Mouse (Mus musculus) testis, adult 2 months (tissue): Measurements from ENCODE around the gene Rgs6. TPM values are rescaled to one million over a fixed set of nuclear protein-coding genes. Genes with fewer than 3 reads are reported as not detected.

Experiments used
- H3K27ac ChIP-seq: fragments of 200-500 bp; 2 replicates; pipeline ENCODE4 v1.5.1; 2012; ENCODE audit warnings: low read depth, low read length; ENCODE audit not compliant: control insufficient read depth, insufficient read depth
- H3K27me3 ChIP-seq: fragments of 200-500 bp; 2 replicates; pipeline ENCODE4 v1.6.1; 2012; ENCODE audit warnings: mild to moderate bottlenecking, low read length, moderate library complexity; ENCODE audit not compliant: control insufficient read depth, insufficient read depth
- H3K36me3 ChIP-seq: fragments of 200-500 bp; 2 replicates; pipeline ENCODE4 v1.6.1; 2012; ENCODE audit warnings: mild to moderate bottlenecking, low read length; ENCODE audit not compliant: control insufficient read depth, insufficient read depth
- H3K4me1 ChIP-seq: fragments of 200-500 bp; 2 replicates; pipeline ENCODE4 v1.6.1; 2012; ENCODE audit warnings: low read length; ENCODE audit not compliant: control insufficient read depth, insufficient read depth
- H3K4me3 ChIP-seq: fragments of 200-500 bp; 2 replicates; pipeline ENCODE4 v1.5.1; 2012; ENCODE audit warnings: low read depth, mild to moderate bottlenecking, low read length, moderate library complexity, mixed read lengths; ENCODE audit not compliant: control insufficient read depth
- CTCF ChIP-seq: fragments of 200-500 bp; IDR thresholded peaks from 2 replicates; pipeline ENCODE4 v1.5.1; 2012; ENCODE audit warnings: low read depth, mild to moderate bottlenecking, inconsistent platforms, low read length, moderate library complexity; ENCODE audit not compliant: control insufficient read depth, insufficient read depth, insufficient replicate concordance
- POLR2A ChIP-seq: fragments of 200-500 bp; IDR thresholded peaks from 2 replicates; pipeline ENCODE4 v1.6.1; 2012; ENCODE audit warnings: low read depth, mild to moderate bottlenecking, inconsistent platforms, low read length, moderate library complexity; ENCODE audit not compliant: control insufficient read depth
- polyA plus RNA-seq: library from polyadenylated mRNA; depleted of rRNA; stranded (reverse); fragments of >200 nt; gene quantifications from 2 replicates; pipeline ENCODE4 v1.2.3, GENCODE M21; 2012

Gene Rgs6
- polyA plus RNA-seq, 1 experiment = 0.75 TPM

DNA sequence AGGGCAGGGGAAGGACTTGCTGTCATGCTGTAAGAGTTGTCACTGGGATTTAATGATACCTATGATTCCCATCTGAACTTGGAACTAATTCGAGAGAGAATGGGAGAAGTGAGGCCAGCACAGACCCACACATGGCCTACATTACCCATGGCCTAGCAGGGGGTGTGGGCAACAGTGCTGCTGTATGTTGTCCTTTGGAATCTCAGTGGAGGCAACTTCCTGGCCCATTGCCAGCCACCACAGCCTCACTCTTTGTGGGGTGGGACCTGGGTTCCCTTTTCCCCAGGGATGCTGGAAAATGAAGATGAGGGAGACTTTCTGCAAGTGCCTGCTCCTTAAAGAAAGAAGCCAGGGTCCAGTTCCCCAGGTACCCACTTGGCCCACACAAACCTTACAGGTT, 383.1 kb downstream of the Rgs6 start:
- no peaks in the 10 kb centered on the region for H3K36me3 ChIP-seq
- no peak for TF ChIP-seq CTCF
- no peak overlapping the region for H3K27ac ChIP-seq
- no peak overlapping the region for H3K4me3 ChIP-seq
- H3K4me1 ChIP-seq = no peaks in the 10 kb centered on the region
- H3K27me3 ChIP-seq = no peaks in the 10 kb centered on the region

DNA sequence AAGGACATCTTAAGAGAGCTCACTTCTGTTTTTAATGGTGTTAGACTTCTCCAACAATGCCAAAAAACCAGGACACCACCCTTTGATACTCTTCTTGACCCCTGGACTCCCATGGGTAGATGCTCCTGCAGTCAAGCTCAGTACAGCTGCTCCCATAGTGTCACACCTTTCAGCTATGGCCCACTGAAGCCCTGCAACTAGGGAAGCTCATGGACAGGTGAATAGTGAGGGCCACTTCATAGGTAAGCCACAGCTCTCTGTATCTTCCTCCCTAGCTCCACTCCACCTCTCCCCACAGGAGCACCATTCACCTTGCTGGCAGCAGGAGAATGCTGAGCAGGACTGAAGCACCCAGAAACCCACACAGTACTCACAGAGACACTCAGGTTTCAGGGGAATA, 384.6 kb downstream of the Rgs6 start:
- TF ChIP-seq CTCF (no peak), POLR2A (no peak)
- Histone ChIP-seq H3K36me3 (no peaks in the 10 kb centered on the region), H3K27ac (no peak overlapping the region), H3K27me3 (no peaks in the 10 kb centered on the region), H3K4me3 (no peak overlapping the region), H3K4me1 (no peaks in the 10 kb centered on the region)

DNA sequence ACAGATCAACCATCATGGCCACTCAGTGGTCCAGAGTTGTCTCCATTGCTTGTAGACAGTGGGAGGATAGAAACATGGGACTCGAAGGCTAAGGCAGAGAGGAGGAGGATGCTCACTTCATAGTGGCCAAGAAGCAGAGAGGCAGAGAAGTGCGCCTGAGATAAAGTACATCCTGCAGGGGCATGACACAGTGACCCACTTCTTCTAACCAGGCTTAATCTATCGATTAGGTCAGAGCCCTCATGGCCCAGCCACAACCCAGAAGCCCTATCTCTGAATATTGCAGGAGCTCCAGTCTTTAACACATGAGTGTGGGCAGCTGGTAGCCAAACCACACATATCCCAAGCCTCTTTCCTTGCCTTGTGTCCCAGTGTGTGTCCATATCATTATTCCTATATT, 385.7 kb downstream of the Rgs6 start:
- no peak overlapping the region for H3K27ac ChIP-seq
- no peaks in the 10 kb centered on the region for H3K27me3 ChIP-seq
- no peaks in the 10 kb centered on the region for H3K4me1 ChIP-seq
- no peaks in the 10 kb centered on the region for H3K36me3 ChIP-seq
- no peak overlapping the region for H3K4me3 ChIP-seq
- TF ChIP-seq POLR2A (no peak), CTCF (no peak)

DNA sequence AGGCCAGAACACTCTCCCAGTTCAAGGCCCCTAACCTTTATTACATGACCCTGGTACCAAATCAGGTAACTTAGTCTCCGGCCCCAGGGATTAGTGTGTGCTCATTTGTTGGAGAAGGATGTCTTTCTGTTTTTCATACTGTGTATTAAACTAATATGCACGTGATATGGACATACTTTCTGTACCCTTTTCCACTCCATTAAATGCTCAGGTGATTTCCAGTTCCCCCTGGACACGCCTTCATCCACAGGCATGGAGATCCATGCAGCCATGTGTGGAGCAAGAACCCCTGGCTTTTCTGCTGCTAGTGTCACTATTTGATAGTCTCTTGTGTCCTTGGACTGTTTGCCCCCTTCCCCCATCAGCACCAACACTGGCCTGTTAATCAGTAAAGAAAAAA, 390.2 kb downstream of the Rgs6 start:
- H3K4me3 ChIP-seq = no peak overlapping the region
- TF ChIP-seq CTCF = no peak
- TF ChIP-seq POLR2A = no peak
- H3K4me1 ChIP-seq = no peaks in the 10 kb centered on the region
- no peaks in the 10 kb centered on the region for H3K27me3 ChIP-seq
- H3K36me3 ChIP-seq = no peaks in the 10 kb centered on the region
- H3K27ac ChIP-seq = no peak overlapping the region

DNA sequence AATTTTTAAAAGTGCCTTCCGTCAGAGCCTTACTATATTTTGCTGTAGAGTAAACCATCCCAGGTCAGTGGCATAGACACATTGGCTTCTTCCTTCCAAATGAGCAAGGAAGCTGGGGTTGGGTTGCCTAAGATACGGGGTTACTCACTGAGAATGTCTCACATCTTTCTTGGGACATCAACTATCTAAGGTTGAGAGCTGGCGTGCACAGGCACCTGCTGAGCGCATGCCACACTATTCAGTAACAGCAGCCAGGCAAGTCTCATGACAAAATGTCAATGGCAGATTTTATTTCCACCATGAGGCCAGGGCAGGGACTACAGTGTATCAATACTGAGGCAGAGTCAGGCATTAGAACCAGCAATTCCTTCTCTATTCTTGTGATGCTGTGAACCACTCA, 394.6 kb downstream of the Rgs6 start:
- no peak overlapping the region for H3K4me3 ChIP-seq
- H3K27ac ChIP-seq = no peak overlapping the region
- no peaks in the 10 kb centered on the region for H3K4me1 ChIP-seq
- H3K27me3 ChIP-seq = no peaks in the 10 kb centered on the region
- TF ChIP-seq POLR2A (no peak), CTCF (no peak)
- no peaks in the 10 kb centered on the region for H3K36me3 ChIP-seq

DNA sequence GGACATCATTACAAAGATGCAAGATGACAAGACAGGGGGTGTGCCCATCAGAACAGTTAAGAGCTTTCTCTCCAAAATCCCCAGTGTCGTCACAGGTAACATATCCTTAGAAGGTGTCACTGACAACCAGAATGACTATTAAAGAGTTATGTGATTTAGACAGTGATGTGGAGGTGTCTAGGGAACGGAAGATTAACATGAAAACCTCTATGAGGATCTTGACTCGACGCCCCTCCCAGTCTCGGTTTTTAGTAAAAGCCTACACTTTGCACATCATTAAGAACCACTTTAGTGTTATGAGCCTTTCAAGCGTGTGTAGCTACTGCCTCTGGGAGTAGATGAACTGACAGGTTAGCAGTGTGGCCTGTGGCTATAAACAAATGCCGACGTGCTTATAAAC, 397.2 kb downstream of the Rgs6 start:
- TF ChIP-seq CTCF (no peak), POLR2A (no peak)

DNA sequence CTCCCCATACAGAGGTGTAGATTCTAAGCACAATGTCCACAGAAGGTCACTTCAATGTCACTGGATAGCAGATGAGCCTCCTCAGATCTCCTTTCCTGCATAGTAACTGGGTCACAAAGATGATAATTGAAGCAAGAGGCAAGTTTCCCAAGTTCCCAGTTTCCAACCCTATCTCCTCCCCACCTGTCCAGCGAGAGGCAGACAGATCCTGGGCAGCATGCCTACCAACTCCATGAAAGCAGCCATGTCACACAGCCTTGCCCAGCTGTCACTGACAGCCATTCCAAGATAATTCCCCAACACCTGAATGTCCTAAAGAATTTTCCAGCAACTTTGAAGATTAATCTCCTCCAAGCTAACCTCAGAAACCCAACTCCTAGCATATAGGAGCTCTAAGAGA, 399.6 kb downstream of the Rgs6 start:
- TF ChIP-seq CTCF = no peak
- TF ChIP-seq POLR2A = no peak
- Histone ChIP-seq H3K27ac (no peak overlapping the region), H3K27me3 (no peaks in the 10 kb centered on the region), H3K4me1 (no peaks in the 10 kb centered on the region), H3K36me3 (no peaks in the 10 kb centered on the region), H3K4me3 (no peak overlapping the region)

More for the DNA sequence above, 397.2 kb downstream of the Rgs6 start:
- Histone ChIP-seq H3K27me3 (no peaks in the 10 kb centered on the region), H3K4me1 (no peaks in the 10 kb centered on the region), H3K27ac (no peak overlapping the region), H3K36me3 (no peaks in the 10 kb centered on the region), H3K4me3 (no peak overlapping the region)

DNA sequence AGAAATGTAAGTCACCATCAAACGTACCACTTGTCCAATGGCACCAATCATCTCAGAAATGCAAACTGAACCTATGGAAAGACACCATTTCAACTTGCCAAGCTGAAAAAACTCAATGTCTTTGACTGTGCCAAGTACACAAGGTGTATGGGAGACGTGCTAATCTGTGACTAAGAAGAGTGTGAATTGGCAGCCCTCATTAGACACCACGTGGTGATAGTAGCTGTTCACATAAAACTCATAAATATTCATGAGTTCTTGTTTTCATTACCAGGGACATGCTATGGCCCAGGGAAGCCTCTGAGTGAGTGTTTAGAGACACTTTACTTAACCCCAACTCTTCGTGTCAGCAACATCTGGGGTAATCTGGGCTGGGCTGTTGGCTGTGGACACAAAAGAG, 405.8 kb downstream of the Rgs6 start:
- TF ChIP-seq POLR2A (no peak), CTCF (no peak)
- H3K4me3 ChIP-seq = peak overlapping the region; percentile 66
- H3K27me3 ChIP-seq = no peaks in the 10 kb centered on the region

More for the DNA sequence above, 405.8 kb downstream of the Rgs6 start:
- H3K4me1 ChIP-seq = no peaks in the 10 kb centered on the region
- H3K27ac ChIP-seq = no peak overlapping the region
- H3K36me3 ChIP-seq = no peaks in the 10 kb centered on the region
